Mouse (Mus musculus) G1E (cell line): ENCODE measurements around the gene Hps4.

ENCODE experiments used
- CTCF ChIP-seq: IDR thresholded peaks from 2 replicates; pipeline ENCODE4 v1.5.1; 2012; ENCODE audit warnings: low read depth, low read length, inconsistent platforms, mixed read lengths
- GATA1 ChIP-seq: IDR thresholded peaks from 2 replicates; pipeline ENCODE4 v1.6.1; 2012; ENCODE audit warnings: borderline replicate concordance, low read length, inconsistent platforms, mixed read lengths
- GATA2 ChIP-seq: IDR thresholded peaks from 2 replicates; pipeline ENCODE4 v1.6.1; 2012; ENCODE audit warnings: low read depth, low read length, inconsistent platforms, borderline replicate concordance
- POLR2AphosphoS5 ChIP-seq: IDR thresholded peaks from 2 replicates; pipeline ENCODE4 v1.6.1; 2012; ENCODE audit warnings: low read depth, low read length, inconsistent platforms; ENCODE audit not compliant: insufficient replicate concordance

DNA sequence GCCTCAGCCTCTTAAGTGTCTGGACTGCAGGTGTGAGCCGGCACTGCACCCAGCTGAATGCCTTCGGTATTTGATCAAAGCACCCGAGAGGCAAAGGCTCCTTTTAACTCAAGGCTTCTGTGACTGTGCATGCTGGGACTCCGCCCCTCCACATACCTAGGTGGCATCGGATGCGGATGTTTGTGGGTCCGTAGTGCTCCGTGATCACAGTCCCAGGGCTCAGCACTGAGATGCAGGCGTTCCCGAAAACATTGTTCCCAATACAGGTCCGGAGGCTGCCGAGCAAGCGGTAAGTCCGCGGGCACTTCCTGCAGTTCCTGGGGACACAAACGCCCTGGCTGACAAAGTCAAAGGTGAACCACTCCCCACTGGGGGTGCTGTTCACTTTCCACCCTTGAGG lies 48.1 kb downstream of the Hps4 start:
- no peak for TF ChIP-seq CTCF
- no peak for TF ChIP-seq GATA2
- TF ChIP-seq GATA1: no peak
- TF ChIP-seq POLR2AphosphoS5: no peak
